Mouse (Mus musculus) gastrocnemius, adult 8-10 months (tissue): ENCODE data around the gene Pld3. TPM values are rescaled to one million over a fixed set of nuclear protein-coding genes. Genes with fewer than 3 reads are reported as not detected.
A peak's percentile ranks its signal among the peaks of the same experiment; 100 is the strongest.

Experiments used
- DNase-seq, 2 experiments: peaks; one replicate each; pipeline ENCODE4 v3.0.0; 2022; ENCODE audit warnings: low spot score in 2 of 2
- total RNA-seq, 4 experiments: library from RNA; stranded (reverse); gene quantifications; 2 replicates each; pipeline ENCODE4 v1.2.4; 2022

Pld3 gene
- total RNA-seq, 4 experiments from 2014 or later = 14.0 to 15.3 (median 14.9) TPM

GRCm38 (mm10) chr7:27487740-27488268 is 65.2 kb downstream of the Pld3 start:
- peak; percentile 38 to 51 for DNase-seq

GRCm38 (mm10) chr7:27486770-27487697 is 66.0 kb downstream of the Pld3 start, which contains the start of gene Sertad1:
TSS of gene Sertad1 (plus strand) at chr7:27486910.
- DNase-seq = peak; percentile 99 to 100

GRCm38 (mm10) chr7:27486102-27486769 is 66.8 kb downstream of the Pld3 start:
- peak; percentile 38 to 47 for DNase-seq

GRCm38 (mm10) chr7:27483860-27484259 is 69.2 kb downstream of the Pld3 start:
- no peak for DNase-seq

Other genes starting within 250 kb of the Pld3 start
- gene Ltbp4, start 215.5 kb downstream of the Pld3 start, total RNA-seq = 10 to 100 TPM; 33.6 to 50.3 (median 43.1) TPM
- 1 to 10 TPM; 1.8 to 3.9 (median 2.7) TPM for gene Shkbp1, start 197.2 kb downstream of the Pld3 start, total RNA-seq
- under 1 TPM in 1 of 4 experiments, not detected in 3; 0.53 TPM for gene Gm20479, start 195.8 kb downstream of the Pld3 start, total RNA-seq
- not detected for gene Sptbn4, start 105.5 kb downstream of the Pld3 start, total RNA-seq
- 10 to 100 TPM in 3 of 4 experiments, 1 to 10 TPM in 1; 9.9 to 14.4 (median 11.3) TPM for gene Blvrb, start 105.2 kb downstream of the Pld3 start, total RNA-seq
- 1 to 10 TPM; 3.8 to 5.3 (median 4.3) TPM for gene Sertad3, start 79.5 kb downstream of the Pld3 start, total RNA-seq
- 1 to 10 TPM; 6.5 to 9.8 (median 8.8) TPM for gene Sertad1, start 66.3 kb downstream of the Pld3 start, total RNA-seq
- 1 to 10 TPM; 2.3 to 7.7 (median 5.7) TPM for gene Prx, start 53.9 kb downstream of the Pld3 start, total RNA-seq
- gene Hipk4, start 30.0 kb downstream of the Pld3 start, total RNA-seq = under 1 TPM in 1 of 4 experiments, not detected in 3; 0.11 TPM
- gene 2310022A10Rik, start within 50 bp of the Pld3 start, total RNA-seq = 100 to 1,000 TPM; 118 to 123 (median 121) TPM
- gene Akt2, start 38.3 kb upstream of the Pld3 start, total RNA-seq = 100 to 1,000 TPM; 178 to 228 (median 207) TPM
- gene Ttc9b, start 100.7 kb upstream of the Pld3 start, total RNA-seq = not detected
- 10 to 100 TPM; 40.0 to 47.7 (median 42.4) TPM for gene Map3k10, start 121.4 kb upstream of the Pld3 start, total RNA-seq
- gene Zfp607b, start 136.1 kb upstream of the Pld3 start, total RNA-seq = under 1 TPM; 0.11 to 0.70 (median 0.33) TPM
- gene Zfp60, start 178.2 kb upstream of the Pld3 start, total RNA-seq = 1 to 10 TPM; 5.8 to 9.5 (median 6.8) TPM